Mouse (Mus musculus) erythroid progenitor cell, adult 5-6 weeks (primary cell): ENCODE measurements around the gene Cyp8b1. TPM values are rescaled to one million over a fixed set of nuclear protein-coding genes. Genes with fewer than 3 reads are reported as not detected.

ENCODE experiments used
- total RNA-seq, 2 experiments: library from RNA; stranded (forward) in 1 of 2; stranded (reverse) in 1 of 2; fragments of 150-400 nt in 1 of 2; fragments of 186-747, 209-891 nt in 1 of 2; gene quantifications; 2 replicates each; pipeline versions ENCODE4 v1.2.3 to v1.2.4; 2015 to 2017; ENCODE audit warnings: low replicate concordance in 2 of 2

Cyp8b1 gene
- total RNA-seq, 2 experiments from 2014 or later, result not detected

Other genes with a start within 250 kb of the Cyp8b1 start
- 4.3 and 5.9 TPM in 2 replicates for gene Sec22c, start 210.8 kb downstream of the Cyp8b1 start, total RNA-seq (2015; ENCODE audit: low replicate concordance)
- gene Sec22c, start 210.8 kb downstream of the Cyp8b1 start, total RNA-seq (2017; ENCODE audit: low replicate concordance), result 2.6 and 4.8 TPM in 2 replicates
- gene Ss18l2, start 206.0 kb downstream of the Cyp8b1 start, total RNA-seq (2015; ENCODE audit: low replicate concordance), result 8.8 and 47.2 TPM in 2 replicates
- 17.2 and 52.3 TPM in 2 replicates for gene Ss18l2, start 206.0 kb downstream of the Cyp8b1 start, total RNA-seq (2017; ENCODE audit: low replicate concordance)
- 225 and 240 TPM in 2 replicates for gene Nktr, start 197.1 kb downstream of the Cyp8b1 start, total RNA-seq (2015; ENCODE audit: low replicate concordance)
- 322 and 375 TPM in 2 replicates for gene Nktr, start 197.1 kb downstream of the Cyp8b1 start, total RNA-seq (2017; ENCODE audit: low replicate concordance)
- gene Zfp651, start 157.0 kb downstream of the Cyp8b1 start, total RNA-seq (2015; ENCODE audit: low replicate concordance), result 1.1 TPM in 1 of 2 replicates, not detected in the other
- gene Zfp651, start 157.0 kb downstream of the Cyp8b1 start, total RNA-seq (2017; ENCODE audit: low replicate concordance), result 0.77 TPM in 1 of 2 replicates, not detected in the other
- not detected in 2 replicates for gene Klhl40, start 138.7 kb downstream of the Cyp8b1 start, total RNA-seq (2015; ENCODE audit: low replicate concordance)
- gene Klhl40, start 138.7 kb downstream of the Cyp8b1 start, total RNA-seq (2017; ENCODE audit: low replicate concordance), result not detected in 2 replicates
- not detected in 2 replicates for gene Hhatl, start 123.8 kb downstream of the Cyp8b1 start, total RNA-seq (2015; ENCODE audit: low replicate concordance)
- gene Hhatl, start 123.8 kb downstream of the Cyp8b1 start, total RNA-seq (2017; ENCODE audit: low replicate concordance), result not detected in 2 replicates
- gene Ccdc13, start 76.8 kb downstream of the Cyp8b1 start, total RNA-seq (2015; ENCODE audit: low replicate concordance), result not detected in 2 replicates
- gene Ccdc13, start 76.8 kb downstream of the Cyp8b1 start, total RNA-seq (2017; ENCODE audit: low replicate concordance), result not detected in 2 replicates
- gene Higd1a, start 57.9 kb downstream of the Cyp8b1 start, total RNA-seq (2015; ENCODE audit: low replicate concordance), result 23.4 and 24.3 TPM in 2 replicates
- 11.7 and 19.4 TPM in 2 replicates for gene Higd1a, start 57.9 kb downstream of the Cyp8b1 start, total RNA-seq (2017; ENCODE audit: low replicate concordance)
- not detected in 2 replicates for gene Ackr2, start 17.9 kb downstream of the Cyp8b1 start, total RNA-seq (2015; ENCODE audit: low replicate concordance)
- not detected in 2 replicates for gene Ackr2, start 17.9 kb downstream of the Cyp8b1 start, total RNA-seq (2017; ENCODE audit: low replicate concordance)
- gene Fam198a, start 34.7 kb upstream of the Cyp8b1 start, total RNA-seq (2015; ENCODE audit: low replicate concordance), result not detected in 2 replicates
- gene Fam198a, start 34.7 kb upstream of the Cyp8b1 start, total RNA-seq (2017; ENCODE audit: low replicate concordance), result not detected in 2 replicates
- gene Pomgnt2, start 80.8 kb upstream of the Cyp8b1 start, total RNA-seq (2015; ENCODE audit: low replicate concordance), result not detected in 2 replicates
- gene Pomgnt2, start 80.8 kb upstream of the Cyp8b1 start, total RNA-seq (2017; ENCODE audit: low replicate concordance), result 0.64 TPM in 1 of 2 replicates, not detected in the other
- 6.1 and 9.2 TPM in 2 replicates for gene Snrk, start 201.0 kb upstream of the Cyp8b1 start, total RNA-seq (2015; ENCODE audit: low replicate concordance)
- 5.9 and 11.7 TPM in 2 replicates for gene Snrk, start 201.0 kb upstream of the Cyp8b1 start, total RNA-seq (2017; ENCODE audit: low replicate concordance)